Comparison of ENCODE assay signal across 13 mouse cellular contexts in the genomic region with DNA sequence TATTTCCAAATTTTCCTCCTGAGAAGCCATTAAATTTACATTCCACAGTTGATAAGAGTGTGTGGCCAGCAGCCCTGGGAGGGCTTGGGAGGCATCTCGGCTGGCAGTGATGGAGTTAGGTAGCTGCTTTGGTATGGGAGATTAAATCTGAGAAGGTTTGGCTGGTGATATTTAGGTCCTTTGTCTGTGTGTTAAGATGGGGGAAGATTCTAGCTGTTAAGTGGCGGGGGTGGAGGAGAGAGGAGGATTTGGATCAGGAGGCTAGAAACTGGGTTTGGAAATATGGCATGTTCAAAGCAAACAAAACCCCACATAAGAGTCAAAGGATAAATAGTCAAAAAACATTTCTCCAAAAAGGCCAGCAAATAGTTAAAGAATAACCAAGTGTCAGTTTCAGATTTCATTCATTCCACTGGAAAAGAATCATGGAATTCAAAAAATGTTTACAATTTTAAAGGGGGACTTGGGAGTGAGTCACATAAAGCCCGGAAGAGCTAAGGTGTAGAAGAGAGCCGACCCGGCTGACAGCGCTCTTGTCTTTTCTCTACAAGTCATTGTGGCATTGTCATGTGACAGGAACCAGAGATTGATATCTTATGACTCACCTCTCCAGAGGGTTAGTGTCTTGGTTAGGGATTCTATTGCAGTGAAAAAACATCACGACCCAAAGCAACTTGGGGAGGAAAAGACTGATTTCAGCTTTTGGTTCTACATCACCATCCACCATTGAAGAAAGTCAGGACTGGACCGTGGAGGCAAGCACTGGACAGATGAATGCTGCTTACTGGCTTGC. TPM values are rescaled to one million over a fixed set of nuclear protein-coding genes. Genes with fewer than 3 reads are reported as not detected.
A peak's percentile ranks its signal among the peaks of the same experiment; 100 is the strongest.
DNase-seq lines count a peak whose midpoint lies in the region; ATAC-seq and TF ChIP-seq lines count a peak whose summit lies in the region.
"Had no signal": no experiment of that assay in that cellular context is flagged by ENCODE, and none has a peak within 500 bp of the region (broad histone marks: within the 10 kb centered on the region; RNA-seq: fewer than 3 reads in every experiment).

No protein-coding gene starts in this region.

- intact Hi-C loops in left cerebral cortex, postnatal 10 days (cut with DNase I), result no loop called here

- ATAC-seq in kidney, postnatal 0 days (replicated peaks; ENCODE audit: low FRiP score, low read depth), result no peak
- ATAC-seq in megakaryocyte progenitor cell, adult 5-6 weeks (replicated peaks; ENCODE audit: poor library complexity), result peak; percentile 54
- ATAC-seq: intestine, embryonic 15.5 days had no signal

- H3K27me3 ChIP-seq in kidney, postnatal 0 days (ENCODE audit: insufficient read depth, low read length), result no peaks in the 10 kb centered on the region
- H3K27me3 ChIP-seq: intestine, embryonic 15.5 days; liver, embryonic 15.5 days had no signal

- H3K4me2 ChIP-seq in kidney, postnatal 0 days (ENCODE audit: low read length), result no peak overlapping the region
- H3K4me2 ChIP-seq: intestine, embryonic 15.5 days; liver, embryonic 15.5 days had no signal

- no peak overlapping the region for H3K27ac ChIP-seq in kidney, postnatal 0 days
- H3K27ac ChIP-seq: intestine, embryonic 15.5 days; liver, embryonic 15.5 days had no signal

- no peak overlapping the region for H3K4me3 ChIP-seq in kidney, postnatal 0 days (replicated peaks; ENCODE audit: low read depth, low read length)
- H3K4me3 ChIP-seq: intestine, embryonic 15.5 days; liver, embryonic 15.5 days; megakaryocyte, embryonic 14.5 days had no signal

- no peak for TF ChIP-seq CTCF in kidney, postnatal 0 days (IDR thresholded peaks at IDR 0.05; ENCODE audit: low read depth)

- H3K36me3 ChIP-seq in kidney, postnatal 0 days (ENCODE audit: insufficient read depth, low read length), result no peaks in the 10 kb centered on the region
- H3K36me3 ChIP-seq: intestine, embryonic 15.5 days; liver, embryonic 15.5 days had no signal

- H3K9ac ChIP-seq in kidney, postnatal 0 days (ENCODE audit: low read depth, low read length), result no peak overlapping the region
- H3K9ac ChIP-seq: intestine, embryonic 15.5 days; liver, embryonic 15.5 days had no signal

- peak; percentile 21 for DNase-seq in kidney, postnatal 0 days (ENCODE audit: low spot score)
- DNase-seq in kidney, adult 18-20 months, result no peak
- peak; percentile 69 for DNase-seq in CD4-positive, CD25-positive, alpha-beta regulatory T cell, adult 2 months (ENCODE audit: low read depth, low spot score)
- DNase-seq in T-cell, adult 2 months (ENCODE audit: low spot score), result peak; percentile 15
- DNase-seq in left cerebral cortex, postnatal 10 days (ENCODE audit: extremely low spot score in 1 of 2, low spot score in 2 of 2), result no peak
- DNase-seq in neural tube, embryonic 10.5 days (ENCODE audit: extremely low spot score, low spot score), result no peak
- DNase-seq: adrenal gland, adult 8-10 months; heart, adult 11 months; thymus, postnatal 25 days had no signal

- 63% methylated on average over 8 of the region's 8 CpGs for WGBS in kidney, postnatal 0 days

- peaks cover 11% of the 10 kb centered on the region for H3K4me1 ChIP-seq in kidney, postnatal 0 days (replicated peaks; ENCODE audit: insufficient read depth, low read length)

- H3K9me3 ChIP-seq in kidney, postnatal 0 days (replicated peaks; ENCODE audit: low read length), result no peaks in the 10 kb centered on the region
- H3K9me3 ChIP-seq: intestine, embryonic 15.5 days; liver, embryonic 15.5 days had no signal

RNA-seq across cellular contexts. Expression of a gene that starts 36.1 kb away (rescaled TPM):
- polyA plus RNA-seq in kidney, postnatal 0 days (2015; fragmentation: Nextera tagmentation; extraction: Ambion mirVana), result 7.8 and 8.7 TPM in 2 replicates
- 2.2 and 4.8 TPM in 2 replicates for total RNA-seq in megakaryocyte progenitor cell, adult 5-6 weeks (2015)
- total RNA-seq in megakaryocyte progenitor cell, adult 5-6 weeks (2017), result 1.5 and 4.6 TPM in 2 replicates
- 1 to 10 TPM; 7.5 to 8.3 TPM for total RNA-seq in left cerebral cortex, postnatal 10 days (2021)

Comparison
In these comparisons a context has a peak if more than half of its experiments do, and no peak if none do; other contexts are left out.
1. DNase-seq: peak in kidney, postnatal 0 days (single experiment), CD4-positive, CD25-positive, alpha-beta regulatory T cell, adult 2 months (single experiment) and T-cell, adult 2 months (single experiment); none in kidney, adult 18-20 months (single experiment), left cerebral cortex, postnatal 10 days (0 of 2) and neural tube, embryonic 10.5 days (single experiment).